Comparison of ENCODE assay signal across 11 mouse cellular contexts in genomic region chr11:6184202-6184935, GRCm38 (mm10). TPM values are rescaled to one million over a fixed set of nuclear protein-coding genes. Genes with fewer than 3 reads are reported as not detected.
DNase-seq lines count a peak whose midpoint lies in the region; ATAC-seq and TF ChIP-seq lines count a peak whose summit lies in the region.
"Had no signal": no experiment of that assay in that cellular context is flagged by ENCODE, and none has a peak within 500 bp of the region (broad histone marks: within the 10 kb centered on the region; RNA-seq: fewer than 3 reads in every experiment).

No protein-coding gene starts in this region.

- no peak for TF ChIP-seq EP300 in heart, adult 2 months (IDR thresholded peaks at IDR 0.05; ENCODE audit: insufficient read depth, low read depth, low read length)
- no peak for TF ChIP-seq EP300 in stomach, postnatal 0 days (optimal IDR thresholded peaks at IDR 0.05)

- TF ChIP-seq POLR2A in heart, adult 2 months (IDR thresholded peaks at IDR 0.05; ENCODE audit: insufficient read depth, low read depth, low read length): no peak

- WGBS in heart, adult 2 months: 27% methylated on average over 11 of the region's 11 CpGs
- 72% methylated on average over 11 of the region's 11 CpGs for WGBS in heart, embryonic 12.5 days
- 56% methylated on average over 11 of the region's 11 CpGs for WGBS in stomach, embryonic 15.5 days
- WGBS in stomach, postnatal 0 days: 38% methylated on average over 11 of the region's 11 CpGs
- 20% methylated on average over 11 of the region's 11 CpGs for WGBS in liver, embryonic 15.5 days (ENCODE audit: insufficient replicate concordance)

- no peak for ATAC-seq in heart, embryonic 12.5 days (ENCODE audit: insufficient number of reproducible peaks, low FRiP score)
- ATAC-seq in stomach, embryonic 15.5 days (ENCODE audit: insufficient read depth, low FRiP score, low read depth): peak; percentile 47; the same call in 1 of the 2 replicates
- ATAC-seq in stomach, postnatal 0 days (ENCODE audit: low FRiP score, low TSS enrichment): no peak
- ATAC-seq in liver, embryonic 15.5 days (ENCODE audit: insufficient read depth): peak; percentile 51

- H3K4me2 ChIP-seq in heart, embryonic 12.5 days: no peak overlapping the region
- no peak overlapping the region for H3K4me2 ChIP-seq in stomach, embryonic 15.5 days
- no peak overlapping the region for H3K4me2 ChIP-seq in stomach, postnatal 0 days (replicated peaks; ENCODE audit: low read depth)
- H3K4me2 ChIP-seq in liver, embryonic 15.5 days: peak overlapping the region; percentile 26; the same call in 1 of the 2 replicates
- H3K4me2 ChIP-seq: limb, embryonic 12.5 days had no signal

- H3K27me3 ChIP-seq in heart, adult 2 months (ENCODE audit: control insufficient read depth, insufficient read depth, low read length): no peaks in the 10 kb centered on the region
- H3K27me3 ChIP-seq in heart, embryonic 12.5 days (replicated peaks): no peaks in the 10 kb centered on the region
- H3K27me3 ChIP-seq in stomach, embryonic 15.5 days (replicated peaks): no peaks in the 10 kb centered on the region
- no peaks in the 10 kb centered on the region for H3K27me3 ChIP-seq in stomach, postnatal 0 days (ENCODE audit: control insufficient read depth, insufficient read depth, low read length)
- H3K27me3 ChIP-seq in liver, embryonic 15.5 days: no peaks in the 10 kb centered on the region
- H3K27me3 ChIP-seq: limb, embryonic 12.5 days had no signal

- peaks cover 10% of the 10 kb centered on the region for H3K36me3 ChIP-seq in heart, adult 2 months (ENCODE audit: control insufficient read depth, insufficient read depth, low read length)
- H3K36me3 ChIP-seq in heart, embryonic 12.5 days: peaks cover under 1% of the 10 kb centered on the region
- H3K36me3 ChIP-seq in stomach, embryonic 15.5 days: no peaks in the 10 kb centered on the region
- H3K36me3 ChIP-seq in stomach, postnatal 0 days (ENCODE audit: control insufficient read depth, insufficient read depth, low read length): no peaks in the 10 kb centered on the region
- H3K36me3 ChIP-seq in liver, embryonic 15.5 days (replicated peaks): peaks cover 12% of the 10 kb centered on the region; the same call in 1 of the 2 replicates

- peak overlapping the region; percentile 30; the same call in 1 of the 2 replicates for H3K9ac ChIP-seq in heart, adult 2 months (ENCODE audit: low read depth, low read length)
- H3K9ac ChIP-seq in heart, embryonic 12.5 days: no peak overlapping the region
- H3K9ac ChIP-seq in stomach, embryonic 15.5 days: no peak overlapping the region
- no peak overlapping the region; the same call in 1 of the 2 replicates for H3K9ac ChIP-seq in stomach, postnatal 0 days (ENCODE audit: low read length)
- no peak overlapping the region for H3K9ac ChIP-seq in liver, embryonic 15.5 days
- H3K9ac ChIP-seq: limb, embryonic 12.5 days had no signal

- intact Hi-C loops in heart, adult 2 months (cut with DNase I): no loop called here

- no peak overlapping the region for H3K4me3 ChIP-seq in heart, adult 2 months
- H3K4me3 ChIP-seq in heart, embryonic 12.5 days: no peak overlapping the region
- H3K4me3 ChIP-seq in stomach, embryonic 15.5 days (replicated peaks): no peak overlapping the region
- H3K4me3 ChIP-seq in stomach, postnatal 0 days (ENCODE audit: low read depth, low read length): no peak overlapping the region
- H3K4me3 ChIP-seq in liver, embryonic 15.5 days (replicated peaks): no peak overlapping the region
- H3K4me3 ChIP-seq: limb, embryonic 12.5 days; myocyte had no signal

- no peaks in the 10 kb centered on the region for H3K9me3 ChIP-seq in heart, embryonic 12.5 days (replicated peaks)
- H3K9me3 ChIP-seq in stomach, embryonic 15.5 days: no peaks in the 10 kb centered on the region
- H3K9me3 ChIP-seq in stomach, postnatal 0 days (ENCODE audit: control insufficient read depth, low read length): no peaks in the 10 kb centered on the region
- H3K9me3 ChIP-seq in liver, embryonic 15.5 days (replicated peaks): no peaks in the 10 kb centered on the region
- H3K9me3 ChIP-seq: limb, embryonic 12.5 days had no signal

- no peak overlapping the region; the same call in 1 of the 2 replicates for H3K27ac ChIP-seq in heart, adult 2 months
- H3K27ac ChIP-seq in heart, embryonic 12.5 days (ENCODE audit: poor library complexity, severe bottlenecking): no peak overlapping the region
- H3K27ac ChIP-seq in stomach, embryonic 15.5 days: no peak overlapping the region
- H3K27ac ChIP-seq in stomach, postnatal 0 days (replicated peaks): no peak overlapping the region
- 0 out of 2 replicates have a peak overlapping the region, but pooled peaks have one; percentile 48 for H3K27ac ChIP-seq in liver, embryonic 15.5 days (replicated peaks)
- H3K27ac ChIP-seq: limb, embryonic 12.5 days had no signal

- H3K79me2 ChIP-seq in heart, adult 2 months (replicated peaks; ENCODE audit: control insufficient read depth, insufficient read depth, low read length): peaks cover 10% of the 10 kb centered on the region

- peak in 1 of 2 experiments; percentile 17 for DNase-seq in heart, adult 2 months
- DNase-seq in stomach, postnatal 0 days (ENCODE audit: low spot score): no peak
- DNase-seq in adrenal gland, postnatal 25 days: no peak
- no peak for DNase-seq in urinary bladder, postnatal 36 days (ENCODE audit: low spot score in 2 of 2)
- no peak for DNase-seq in lung, postnatal 10 days
- DNase-seq: kidney, adult 8-10 months had no signal

- no peak for TF ChIP-seq CTCF in heart, adult 2 months (IDR thresholded peaks at IDR 0.05)
- no peak for TF ChIP-seq CTCF in stomach, postnatal 0 days (IDR thresholded peaks at IDR 0.05; ENCODE audit: low read depth)

- H3K4me1 ChIP-seq in heart, adult 2 months (ENCODE audit: control insufficient read depth, insufficient read depth, low read length): peaks cover 13% of the 10 kb centered on the region
- H3K4me1 ChIP-seq in heart, embryonic 12.5 days (replicated peaks): peaks cover 30% of the 10 kb centered on the region
- no peaks in the 10 kb centered on the region; the same call in 1 of the 2 replicates for H3K4me1 ChIP-seq in stomach, embryonic 15.5 days
- H3K4me1 ChIP-seq in stomach, postnatal 0 days (replicated peaks; ENCODE audit: control insufficient read depth, insufficient read depth): no peaks in the 10 kb centered on the region
- peaks cover 28% of the 10 kb centered on the region for H3K4me1 ChIP-seq in liver, embryonic 15.5 days (replicated peaks)

RNA-seq across cellular contexts. Expression of gene A730071L15Rik, which starts 15.5 kb away (rescaled TPM):
- total RNA-seq in heart, adult 2 months (2021): not detected
- polyA plus RNA-seq in heart, adult 2 months (2012; rRNA removed): 0.09 TPM in 1 of 2 replicates, not detected in the other
- polyA plus RNA-seq in heart, embryonic 12.5 days (2016; fragmentation: Nextera tagmentation; extraction: Ambion mirVana): 0.54 TPM in 1 of 2 replicates, not detected in the other
- polyA plus RNA-seq in stomach, embryonic 15.5 days (2015; fragmentation: Nextera tagmentation; extraction: Ambion mirVana): 0.39 and 0.51 TPM in 2 replicates
- polyA plus RNA-seq in stomach, postnatal 0 days (2015; fragmentation: Nextera tagmentation; extraction: Ambion mirVana): 0.27 and 0.33 TPM in 2 replicates
- polyA plus RNA-seq in liver, embryonic 15.5 days (2015; fragmentation: Nextera tagmentation; extraction: Ambion mirVana): 0.14 TPM in 1 of 2 replicates, not detected in the other
- 0.39 TPM in 1 of 2 replicates, not detected in the other for total RNA-seq in adrenal gland, postnatal 25 days (2021)

RNA-seq across cellular contexts. Expression of gene Nudcd3, which starts 15.8 kb away (rescaled TPM):
- total RNA-seq in heart, adult 2 months (2021): 10 to 100 TPM; 59.3 to 65.4 TPM
- 50.4 and 80.7 TPM in 2 replicates for polyA plus RNA-seq in heart, adult 2 months (2012; rRNA removed)
- polyA plus RNA-seq in heart, embryonic 12.5 days (2016; fragmentation: Nextera tagmentation; extraction: Ambion mirVana): 35.5 and 36.7 TPM in 2 replicates
- 35.3 and 37.2 TPM in 2 replicates for polyA plus RNA-seq in stomach, embryonic 15.5 days (2015; fragmentation: Nextera tagmentation; extraction: Ambion mirVana)
- 22.1 and 23.3 TPM in 2 replicates for polyA plus RNA-seq in stomach, postnatal 0 days (2015; fragmentation: Nextera tagmentation; extraction: Ambion mirVana)
- polyA plus RNA-seq in liver, embryonic 15.5 days (2015; fragmentation: Nextera tagmentation; extraction: Ambion mirVana): 12.3 and 13.0 TPM in 2 replicates
- total RNA-seq in adrenal gland, postnatal 25 days (2021): 59.0 and 63.1 TPM in 2 replicates

RNA-seq across cellular contexts. Expression of gene Npc1l1, which starts 45.6 kb away (rescaled TPM):
- total RNA-seq in heart, adult 2 months (2021): under 1 TPM in 1 of 2 experiments, not detected in 1; 0.08 TPM
- polyA plus RNA-seq in heart, adult 2 months (2012; rRNA removed): 0.25 and 0.38 TPM in 2 replicates
- polyA plus RNA-seq in heart, embryonic 12.5 days (2016; fragmentation: Nextera tagmentation; extraction: Ambion mirVana): 0.05 TPM in 1 of 2 replicates, not detected in the other
- 2.0 and 2.3 TPM in 2 replicates for polyA plus RNA-seq in stomach, embryonic 15.5 days (2015; fragmentation: Nextera tagmentation; extraction: Ambion mirVana)
- polyA plus RNA-seq in stomach, postnatal 0 days (2015; fragmentation: Nextera tagmentation; extraction: Ambion mirVana): 1.5 TPM in 2 replicates
- polyA plus RNA-seq in liver, embryonic 15.5 days (2015; fragmentation: Nextera tagmentation; extraction: Ambion mirVana): 0.06 and 0.13 TPM in 2 replicates
- total RNA-seq in adrenal gland, postnatal 25 days (2021): not detected in 2 replicates
- polyA plus RNA-seq: limb, embryonic 12.5 days had no signal

Comparison
In these comparisons a context has a peak if more than half of its experiments do, and no peak if none do; other contexts are left out.
1. ATAC-seq: peak in stomach, embryonic 15.5 days (single experiment) and liver, embryonic 15.5 days (single experiment); none in heart, embryonic 12.5 days (single experiment) and stomach, postnatal 0 days (single experiment).